Mouse (Mus musculus) spleen, adult 18-20 months (tissue): ENCODE data around the gene Olfr544.

Experiments
- DNase-seq, 2 experiments: peaks; one replicate each; pipeline ENCODE4 v3.0.0; 2022; ENCODE audit warnings: mixed read lengths in 2 of 2

Olfr544 gene

GRCm38 (mm10) chr7:102476601-102477000, 11.5 kb downstream of the Olfr544 start:
- no peak for DNase-seq

GRCm38 (mm10) chr7:102472675-102473074, 15.4 kb downstream of the Olfr544 start:
- no peak for DNase-seq

GRCm38 (mm10) chr7:102467566-102467965, 20.5 kb downstream of the Olfr544 start:
- no peak for DNase-seq

- DNase-seq = no peak
Observed at GRCm38 (mm10) chr7:102458618-102459380, 29.3 kb downstream of the Olfr544 start.

GRCm38 (mm10) chr7:102446438-102446837, 41.7 kb downstream of the Olfr544 start:
- DNase-seq = no peak

- DNase-seq = no peak
Observed at GRCm38 (mm10) chr7:102444301-102444700, 43.8 kb downstream of the Olfr544 start.

- DNase-seq = no peak
Observed at GRCm38 (mm10) chr7:102442432-102442831, 45.7 kb downstream of the Olfr544 start.

GRCm38 (mm10) chr7:102441657-102442391, 46.3 kb downstream of the Olfr544 start, which contains the start of gene Rrm1:
TSS of gene Rrm1 (plus strand) at chr7:102441695.
- peak; percentile 87 to 89 for DNase-seq

- no peak for DNase-seq
Observed at GRCm38 (mm10) chr7:102440822-102441656, 47.1 kb downstream of the Olfr544 start.

GRCm38 (mm10) chr7:102434344-102434743, 53.8 kb downstream of the Olfr544 start:
- DNase-seq = no peak
